Mouse (Mus musculus) lung, postnatal 0 days (tissue): ENCODE measurements at regions not wholly inside any gene's neighbourhood (a gene's known extent, or its start where the extent isn't known, plus 50 kb on each side); places are given as distances from the start of the nearest gene placed in this dataset.

Experiments
- CTCF ChIP-seq: IDR thresholded peaks from 2 replicates; pipeline ENCODE4 v1.5.1; 2016; ENCODE audit warnings: antibody characterized with exemption, mild to moderate bottlenecking
- EP300 ChIP-seq: IDR thresholded peaks from 2 replicates; pipeline ENCODE4 v1.6.1; 2016; ENCODE audit warnings: antibody characterized with exemption, mild to moderate bottlenecking, control low read depth

GRCm38 (mm10) chr9:32937391-32937790 lies 301.4 kb downstream of the Ets1 start:
- TF ChIP-seq EP300 (no peak), CTCF (no peak)
